Mouse (Mus musculus): Measurements from ENCODE around the gene Uqcr10.

Gene Uqcr10

GRCm38 (mm10) chr11:4704072-4704964, at the start of gene Uqcr10, which contains the start of gene Zmat5:
Uqcr10 (minus strand) TSS chr11:4704342.
Zmat5 (plus strand) TSS chr11:4704678.
- peak; percentile 95 for DNase-seq (ENCODE audit: low spot score)

GRCm38 (mm10) chr11:4752836-4753235, 48.7 kb upstream of the Uqcr10 start:
- no peak for DNase-seq (ENCODE audit: low spot score)

- DNase-seq (ENCODE audit: low spot score), result peak; percentile 34
Observed at GRCm38 (mm10) chr11:4750263-4750662, 46.1 kb upstream of the Uqcr10 start.

- DNase-seq (ENCODE audit: low spot score), result no peak
Observed at GRCm38 (mm10) chr11:4747285-4747684, 43.1 kb upstream of the Uqcr10 start.

- no peak for DNase-seq (ENCODE audit: low spot score)
Observed at GRCm38 (mm10) chr11:4746733-4747132, 42.6 kb upstream of the Uqcr10 start, which contains the start of gene Cabp7. Cabp7 (minus strand) TSS chr11:4746778.

GRCm38 (mm10) chr11:4745969-4746368, 41.8 kb upstream of the Uqcr10 start:
- DNase-seq (ENCODE audit: low spot score), result no peak

GRCm38 (mm10) chr11:4744691-4745090, 40.5 kb upstream of the Uqcr10 start:
- no peak for DNase-seq (ENCODE audit: low spot score)

GRCm38 (mm10) chr11:4740785-4741184, 36.6 kb upstream of the Uqcr10 start:
- no peak for DNase-seq (ENCODE audit: low spot score)

- DNase-seq (ENCODE audit: low spot score), result no peak
Observed at GRCm38 (mm10) chr11:4738719-4739118, 34.6 kb upstream of the Uqcr10 start.

- DNase-seq (ENCODE audit: low spot score), result no peak
Observed at GRCm38 (mm10) chr11:4737682-4738081, 33.5 kb upstream of the Uqcr10 start.

GRCm38 (mm10) chr11:4736355-4736754, 32.2 kb upstream of the Uqcr10 start:
- DNase-seq (ENCODE audit: low spot score), result no peak

GRCm38 (mm10) chr11:4734179-4734578, 30.0 kb upstream of the Uqcr10 start:
- DNase-seq (ENCODE audit: low spot score), result no peak

- DNase-seq (ENCODE audit: low spot score), result no peak
Observed at GRCm38 (mm10) chr11:4731781-4732180, 27.6 kb upstream of the Uqcr10 start.

GRCm38 (mm10) chr11:4730913-4731312, 26.8 kb upstream of the Uqcr10 start:
- DNase-seq (ENCODE audit: low spot score), result no peak

GRCm38 (mm10) chr11:4730096-4730495, 26.0 kb upstream of the Uqcr10 start:
- DNase-seq (ENCODE audit: low spot score), result no peak

GRCm38 (mm10) chr11:4729603-4730002, 25.5 kb upstream of the Uqcr10 start:
- no peak for DNase-seq (ENCODE audit: low spot score)

GRCm38 (mm10) chr11:4721728-4722127, 17.6 kb upstream of the Uqcr10 start:
- no peak for DNase-seq (ENCODE audit: low spot score)

GRCm38 (mm10) chr11:4720900-4721580, 16.9 kb upstream of the Uqcr10 start:
- no peak for DNase-seq (ENCODE audit: low spot score)

- no peak for DNase-seq (ENCODE audit: low spot score)
Observed at GRCm38 (mm10) chr11:4720393-4720792, 16.3 kb upstream of the Uqcr10 start.

- DNase-seq (ENCODE audit: low spot score), result no peak
Observed at GRCm38 (mm10) chr11:4719961-4720360, 15.8 kb upstream of the Uqcr10 start.

GRCm38 (mm10) chr11:4718548-4718947, 14.4 kb upstream of the Uqcr10 start:
- no peak for DNase-seq (ENCODE audit: low spot score)

GRCm38 (mm10) chr11:4716530-4717236, 12.5 kb upstream of the Uqcr10 start:
- no peak for DNase-seq (ENCODE audit: low spot score)
